Mouse (Mus musculus) hindbrain, embryonic 11.5 days (tissue): ENCODE measurements at regions not wholly inside any gene's neighbourhood (a gene's known extent, or its start where the extent isn't known, plus 50 kb on each side); places are given as distances from the start of the nearest gene placed in this dataset.

Source experiments
- ATAC-seq: fragments of 200-750 bp; cut with Nextera tagmentation; 2 replicates; pipeline ENCODE4 v1.8.0; 2017; ENCODE audit warnings: mild to moderate bottlenecking, moderate TSS enrichment, moderate library complexity; ENCODE audit not compliant: low FRiP score
- DNase-seq: peaks from one replicate; pipeline ENCODE4 v3.0.0-alpha.2; 2015; ENCODE audit warnings: low spot score
- H3K27ac ChIP-seq: fragments of 300-500 bp; sonication (generic); 2 replicates; pipeline ENCODE4 v1.5.1; 2014; ENCODE audit warnings: mild to moderate bottlenecking, low read depth, low read length
- H3K27me3 ChIP-seq: fragments of 300-500 bp; sonication (generic); 2 replicates; pipeline ENCODE4 v1.6.1; 2014; ENCODE audit warnings: mild to moderate bottlenecking, low read length, moderate library complexity, mixed read lengths; ENCODE audit not compliant: control insufficient read depth, insufficient read depth
- H3K36me3 ChIP-seq: fragments of 300-500 bp; sonication (generic); 2 replicates; pipeline ENCODE4 v1.6.1; 2014; ENCODE audit warnings: mild to moderate bottlenecking, low read length, moderate library complexity, mixed read lengths; ENCODE audit not compliant: control insufficient read depth, insufficient read depth
- H3K4me1 ChIP-seq: fragments of 300-500 bp; sonication (generic); replicated peaks from 2 replicates; pipeline ENCODE4 v1.6.1; 2014; ENCODE audit warnings: low read length, mixed read lengths; ENCODE audit not compliant: control insufficient read depth, insufficient read depth
- H3K4me2 ChIP-seq: fragments of 300-500 bp; sonication (generic); replicated peaks from 2 replicates; pipeline ENCODE4 v1.6.1; 2014; ENCODE audit warnings: mild to moderate bottlenecking, low read depth, low read length
- H3K4me3 ChIP-seq: fragments of 300-500 bp; sonication (generic); 2 replicates; pipeline ENCODE4 v1.5.1; 2014; ENCODE audit warnings: low read depth, low read length
- H3K9ac ChIP-seq: fragments of 300-500 bp; sonication (generic); 2 replicates; pipeline ENCODE4 v1.6.1; 2014; ENCODE audit warnings: low read depth, low read length
- H3K9me3 ChIP-seq: fragments of 300-500 bp; sonication (generic); 2 replicates; pipeline ENCODE4 v1.6.1; 2016; ENCODE audit warnings: low read length; ENCODE audit not compliant: control insufficient read depth
- WGBS: fragments of 180-500 bp; shearing (Covaris S2); extraction: QIAGEN DNeasy Blood & Tissue Kit; methylation state at CpG from one replicate; pipeline ENCODE4 v1.1.7; 2014; 5-methylcytosine and 5-hydroxymethylcytosine counted together

- no peaks in the 10 kb centered on the region for H3K27me3 ChIP-seq
- no peak overlapping the region for H3K4me3 ChIP-seq
- no peak overlapping the region for H3K9ac ChIP-seq
- no peaks in the 10 kb centered on the region for H3K9me3 ChIP-seq
- H3K36me3 ChIP-seq = no peaks in the 10 kb centered on the region
- no peaks in the 10 kb centered on the region for H3K4me1 ChIP-seq
- no peak overlapping the region for H3K27ac ChIP-seq
- H3K4me2 ChIP-seq = no peak overlapping the region
- ATAC-seq (no peak), DNase-seq (no peak)
Measured at GRCm38 (mm10) chr12:10810597-10810996, 340.3 kb downstream of the Kcns3 start.

GRCm38 (mm10) chr12:10804491-10804890 is 346.4 kb downstream of the Kcns3 start:
- whole genome bisulfite sequencing = 56% methylated on average over 2 of the region's 2 CpGs
- ATAC-seq = no peak
- Histone ChIP-seq H3K27me3 (no peaks in the 10 kb centered on the region), H3K9me3 (no peaks in the 10 kb centered on the region), H3K4me3 (no peak overlapping the region), H3K4me1 (no peaks in the 10 kb centered on the region), H3K27ac (no peak overlapping the region), H3K4me2 (no peak overlapping the region), H3K36me3 (no peaks in the 10 kb centered on the region), H3K9ac (no peak overlapping the region)
- no peak for DNase-seq
